In genomic region chr19:30000406-30001365, GRCm38 (mm10) we compare ENCODE assay signal across 19 mouse cellular contexts. TPM values are rescaled to one million over a fixed set of nuclear protein-coding genes. Genes with fewer than 3 reads are reported as not detected.
DNase-seq lines count a peak whose midpoint lies in the region; ATAC-seq and TF ChIP-seq lines count a peak whose summit lies in the region.
"Had no signal": no experiment of that assay in that cellular context is flagged by ENCODE, and none has a peak within 500 bp of the region (broad histone marks: within the 10 kb centered on the region; RNA-seq: fewer than 3 reads in every experiment).

No protein-coding gene starts in this region.

- no peak for TF ChIP-seq POLR2A in MEL (IDR thresholded peaks at IDR 0.05; ENCODE audit: control insufficient read depth in 1 of 2, insufficient read depth in 1 of 2, low read depth in 1 of 2, low read length in 2 of 2, poor library complexity in 1 of 2)
- TF ChIP-seq POLR2A in brain, embryonic 14.5 days (IDR thresholded peaks at IDR 0.05; ENCODE audit: borderline replicate concordance, extremely low read depth, insufficient read depth, insufficient read length, poor library complexity, severe bottlenecking) = no peak

- peaks cover under 1 to 1% of the 10 kb centered on the region in 2 experiments; a peak in 1 of 4 replicates for H3K27me3 ChIP-seq in MEL (ENCODE audit: control insufficient read depth in 1 of 2, insufficient read depth in 2 of 2, low read length in 2 of 2)
- no peaks in the 10 kb centered on the region for H3K27me3 ChIP-seq in hindbrain, embryonic 12.5 days
- no peaks in the 10 kb centered on the region for H3K27me3 ChIP-seq in midbrain, embryonic 13.5 days
- H3K27me3 ChIP-seq: stomach, embryonic 15.5 days had no signal

- TF ChIP-seq CTCF in MEL (IDR thresholded peaks at IDR 0.05 in 2 of 3, conservative IDR thresholded peaks at IDR 0.05 in 1 of 3; ENCODE audit: control insufficient read depth in 1 of 3, insufficient read depth in 1 of 3, low read depth in 2 of 3, low read length in 3 of 3, poor library complexity in 1 of 3, severe bottlenecking in 1 of 3) = no peak
- no peak for TF ChIP-seq CTCF in brain, embryonic 14.5 days (IDR thresholded peaks at IDR 0.05; ENCODE audit: borderline replicate concordance, extremely low read depth, insufficient read depth, insufficient read length)

- no peaks in the 10 kb centered on the region for H3K9me3 ChIP-seq in MEL (replicated peaks; ENCODE audit: insufficient read depth, low read length)
- no peaks in the 10 kb centered on the region for H3K9me3 ChIP-seq in hindbrain, embryonic 12.5 days (replicated peaks)
- H3K9me3 ChIP-seq in midbrain, embryonic 13.5 days = no peaks in the 10 kb centered on the region
- H3K9me3 ChIP-seq: stomach, embryonic 15.5 days had no signal

- no peak for TF ChIP-seq RAD21 in MEL (IDR thresholded peaks at IDR 0.05; ENCODE audit: low read depth, low read length)

- H3K4me3 ChIP-seq in MEL (ENCODE audit: control insufficient read depth in 1 of 2, insufficient read depth in 1 of 2, low read depth in 2 of 2, low read length in 2 of 2) = no peak overlapping the region
- no peak overlapping the region for H3K4me3 ChIP-seq in hindbrain, embryonic 12.5 days
- no peak overlapping the region for H3K4me3 ChIP-seq in midbrain, embryonic 13.5 days (replicated peaks)
- H3K4me3 ChIP-seq: stomach, embryonic 15.5 days had no signal

- H3K27ac ChIP-seq in MEL (ENCODE audit: control insufficient read depth, low read depth, low read length) = no peak overlapping the region
- no peak overlapping the region for H3K27ac ChIP-seq in hindbrain, embryonic 12.5 days
- 0 out of 2 replicates have a peak overlapping the region, but pooled peaks have one; percentile 15 for H3K27ac ChIP-seq in midbrain, embryonic 13.5 days
- H3K27ac ChIP-seq: stomach, embryonic 15.5 days had no signal

- TF ChIP-seq EP300 in MEL (IDR thresholded peaks at IDR 0.05; ENCODE audit: low read depth in 1 of 2, low read length in 2 of 2) = no peak

- H3K4me2 ChIP-seq in hindbrain, embryonic 12.5 days (replicated peaks) = 0 out of 2 replicates have a peak overlapping the region, but pooled peaks have one; percentile 1
- peak overlapping the region; percentile 39 for H3K4me2 ChIP-seq in midbrain, embryonic 13.5 days (replicated peaks)
- H3K4me2 ChIP-seq: lung, embryonic 14.5 days; stomach, embryonic 15.5 days had no signal

- ATAC-seq in hindbrain, embryonic 12.5 days (ENCODE audit: low FRiP score) = peak; percentile 43; the same call in 1 of the 2 replicates
- ATAC-seq in midbrain, embryonic 13.5 days = peak; percentile 77
- ATAC-seq: CD4-positive, CD25-positive, alpha-beta regulatory T cell, adult 4 months had no signal

- no peaks in the 10 kb centered on the region for H3K79me2 ChIP-seq in MEL (ENCODE audit: control insufficient read depth, insufficient read depth, low read length, poor library complexity)

- H3K9ac ChIP-seq in MEL (ENCODE audit: control insufficient read depth, low read depth, low read length, poor library complexity, severe bottlenecking) = no peak overlapping the region
- no peak overlapping the region for H3K9ac ChIP-seq in hindbrain, embryonic 12.5 days
- no peak overlapping the region for H3K9ac ChIP-seq in midbrain, embryonic 13.5 days (replicated peaks)
- H3K9ac ChIP-seq: lung, embryonic 14.5 days; stomach, embryonic 15.5 days had no signal

- WGBS in hindbrain, embryonic 12.5 days = 44% methylated on average over 12 of the region's 12 CpGs
- 24% methylated on average over 12 of the region's 12 CpGs for WGBS in midbrain, embryonic 13.5 days

- H3K36me3 ChIP-seq in MEL (ENCODE audit: control insufficient read depth in 1 of 2, insufficient read depth in 2 of 2, low read length in 2 of 2) = no peaks in the 10 kb centered on the region
- no peaks in the 10 kb centered on the region for H3K36me3 ChIP-seq in hindbrain, embryonic 12.5 days
- H3K36me3 ChIP-seq in midbrain, embryonic 13.5 days = no peaks in the 10 kb centered on the region
- H3K36me3 ChIP-seq: stomach, embryonic 15.5 days had no signal

- no peaks in the 10 kb centered on the region for H3K4me1 ChIP-seq in MEL (ENCODE audit: control insufficient read depth in 1 of 2, insufficient read depth in 2 of 2, low read length in 2 of 2)
- H3K4me1 ChIP-seq in hindbrain, embryonic 12.5 days = 0 out of 2 replicates have a peak, but pooled peaks cover 3% of the 10 kb centered on the region
- H3K4me1 ChIP-seq in midbrain, embryonic 13.5 days (replicated peaks) = peaks cover 12% of the 10 kb centered on the region
- H3K4me1 ChIP-seq: stomach, embryonic 15.5 days had no signal

- DNase-seq in MEL (ENCODE audit: low read depth, low spot score) (peak; percentile 45), MN1 (ENCODE audit: low spot score) (no peak)
- DNase-seq in brain, embryonic 14.5 days (ENCODE audit: low read depth) = peak; percentile 70
- DNase-seq in B cell, adult 2 months = no peak
- DNase-seq in thymus, postnatal 14 days = no peak
- DNase-seq: adrenal gland, postnatal 25 days; cerebellum, postnatal 25 days; heart, adult 18-20 months; lung, embryonic 14.5 days had no signal

TF ChIP-seq in MEL, 35 proteins besides CTCF, POLR2A, EP300 and RAD21:
- TF ChIP-seq MYB (IDR thresholded peaks at IDR 0.05; ENCODE audit: low read depth, low read length) (no peak), ZKSCAN1 (IDR thresholded peaks at IDR 0.05; ENCODE audit: low read depth, low read length) (no peak), ETS1 (IDR thresholded peaks at IDR 0.05; ENCODE audit: low read depth, low read length) (no peak), USF1 (IDR thresholded peaks at IDR 0.05; ENCODE audit: low read depth, low read length) (no peak), BHLHE40 (IDR thresholded peaks at IDR 0.05; ENCODE audit: borderline replicate concordance, low read depth, low read length) (no peak)

RNA-seq across cellular contexts. Expression of gene Trpd52l3, which starts 2.9 kb away (rescaled TPM):
- total RNA-seq in MEL (2012; rRNA removed) = not detected in 2 replicates
- polyA plus RNA-seq in MEL (2012; ENCODE audit: insufficient read depth in 1 of 2, insufficient read length in 2 of 2, low read depth in 1 of 2, low replicate concordance in 2 of 2, missing spikeins in 1 of 2) = not detected
- not detected in 2 replicates for polyA plus RNA-seq in brain, embryonic 14.5 days (2012; rRNA removed)
- not detected in 2 replicates for polyA plus RNA-seq in hindbrain, embryonic 12.5 days (2016; fragmentation: Nextera tagmentation; extraction: Ambion mirVana)
- not detected in 2 replicates for polyA plus RNA-seq in midbrain, embryonic 13.5 days (2015; fragmentation: Nextera tagmentation; extraction: Ambion mirVana)
- total RNA-seq: adrenal gland, postnatal 25 days; heart, adult 18-20 months; layer of hippocampus, adult 18-20 months; liver, adult 2 months had no signal
- polyA plus RNA-seq: CD4-positive, CD25-positive, alpha-beta regulatory T cell, adult 4 months; embryonic facial prominence, embryonic 11.5 days; heart, postnatal 0 days; intestine, embryonic 14.5 days; liver, adult 2 months; lung, embryonic 14.5 days; small intestine, adult 2 months; stomach, embryonic 15.5 days had no signal

RNA-seq across cellular contexts. Expression of gene Uhrf2, which starts 29.6 kb away (rescaled TPM):
- 18.0 and 19.8 TPM in 2 replicates for total RNA-seq in MEL (2012; rRNA removed)
- polyA plus RNA-seq in MEL (2012; ENCODE audit: insufficient read depth in 1 of 2, insufficient read length in 2 of 2, low read depth in 1 of 2, low replicate concordance in 2 of 2, missing spikeins in 1 of 2) = 10 to 100 TPM in 1 of 2 experiments, not detected in 1; 19.0 TPM
- polyA plus RNA-seq in brain, embryonic 14.5 days (2012; rRNA removed) = 128 and 165 TPM in 2 replicates
- polyA plus RNA-seq in hindbrain, embryonic 12.5 days (2016; fragmentation: Nextera tagmentation; extraction: Ambion mirVana) = 83.7 and 92.6 TPM in 2 replicates
- polyA plus RNA-seq in midbrain, embryonic 13.5 days (2015; fragmentation: Nextera tagmentation; extraction: Ambion mirVana) = 67.7 and 70.6 TPM in 2 replicates

Comparison
In these comparisons a context has a peak if more than half of its experiments do, and no peak if none do; other contexts are left out.
1. DNase-seq: peak in MEL (single experiment) and brain, embryonic 14.5 days (single experiment); none in MN1 (single experiment), B cell, adult 2 months (0 of 2) and thymus, postnatal 14 days (single experiment).